Mouse (Mus musculus): Measurements from ENCODE around the gene Fam243. TPM values are rescaled to one million over a fixed set of nuclear protein-coding genes. Genes with fewer than 3 reads are reported as not detected.

The Fam243 gene
- total RNA-seq (2021): not detected in 2 replicates
- long read RNA-seq: 0 reads

- DNase-seq: no peak
Observed at GRCm38 (mm10) chr16:92321341-92321740, at the start of gene Fam243. Gene Fam243, minus strand, starts transcription at chr16:92321441.

DNA sequence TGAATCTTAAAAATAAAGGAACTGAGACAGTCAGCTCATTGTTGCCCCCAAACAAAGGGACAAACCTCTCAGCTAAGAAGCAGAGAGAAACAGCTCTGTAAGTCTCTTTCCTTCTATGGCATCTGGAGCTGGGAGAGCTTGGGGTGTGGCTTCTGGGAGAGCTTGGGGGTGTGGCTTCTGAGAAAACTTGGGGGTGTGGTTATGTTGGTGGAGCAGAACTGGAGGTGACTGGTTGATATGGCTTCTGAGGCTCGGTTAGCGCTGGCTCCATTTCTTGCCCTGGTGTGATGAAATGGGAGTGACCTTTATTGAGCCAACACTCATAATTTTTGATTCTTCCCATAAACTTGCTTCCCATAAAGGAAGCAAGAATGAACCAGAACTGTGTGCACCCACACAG, 48.0 kb upstream of the Fam243 start:
- peak; percentile 15 for DNase-seq

- DNase-seq: no peak
Observed at GRCm38 (mm10) chr16:92365477-92365876, 44.2 kb upstream of the Fam243 start.

GRCm38 (mm10) chr16:92360711-92361110, 39.5 kb upstream of the Fam243 start:
- DNase-seq: no peak

DNA sequence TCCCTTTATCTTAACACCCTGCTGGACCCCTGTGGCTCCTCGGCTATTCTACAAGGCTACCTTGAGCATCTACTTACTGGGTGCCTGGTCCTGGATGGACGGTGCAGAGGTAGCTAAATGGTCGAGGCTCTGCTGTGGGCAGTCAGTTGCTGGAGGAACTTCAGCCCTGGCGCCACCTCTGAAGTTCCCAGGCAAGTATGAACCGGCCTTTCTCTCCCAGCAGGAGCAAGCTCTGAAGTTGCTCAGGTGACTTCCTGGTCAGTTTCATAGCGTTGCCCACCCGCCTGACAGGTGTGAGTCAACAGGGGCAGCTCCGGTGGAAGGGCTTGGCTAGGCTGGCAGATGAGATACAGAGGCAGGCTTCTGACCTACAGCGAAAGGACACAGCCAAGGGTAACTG, 38.0 kb upstream of the Fam243 start, which contains the start of gene Kcne1:
Gene Kcne1 (minus strand): TSS at position 240 of the 400 bp plus-strand sequence.
- no peak for DNase-seq

DNA sequence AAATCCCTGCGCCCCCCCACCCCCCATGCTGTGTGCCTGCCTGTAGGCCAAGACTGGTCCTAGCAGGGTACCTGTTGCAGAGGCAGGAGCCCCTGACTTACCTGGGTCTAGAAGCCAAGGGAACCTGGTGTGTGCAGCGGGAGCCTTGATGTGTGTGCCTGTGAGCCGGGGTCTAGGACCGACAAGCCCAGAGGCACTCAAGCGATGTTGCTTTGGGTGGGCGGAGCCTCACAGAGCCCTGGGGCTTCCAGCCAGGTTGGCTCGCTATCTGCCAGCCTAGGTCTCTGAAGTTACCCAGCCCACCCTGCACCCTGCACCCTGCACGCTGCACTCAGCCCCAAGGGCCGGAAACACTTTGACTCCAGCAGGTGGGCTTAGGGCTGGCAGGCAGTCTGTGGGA, 37.5 kb upstream of the Fam243 start:
- DNase-seq: no peak

GRCm38 (mm10) chr16:92357566-92357965, 36.3 kb upstream of the Fam243 start:
- no peak for DNase-seq

DNA sequence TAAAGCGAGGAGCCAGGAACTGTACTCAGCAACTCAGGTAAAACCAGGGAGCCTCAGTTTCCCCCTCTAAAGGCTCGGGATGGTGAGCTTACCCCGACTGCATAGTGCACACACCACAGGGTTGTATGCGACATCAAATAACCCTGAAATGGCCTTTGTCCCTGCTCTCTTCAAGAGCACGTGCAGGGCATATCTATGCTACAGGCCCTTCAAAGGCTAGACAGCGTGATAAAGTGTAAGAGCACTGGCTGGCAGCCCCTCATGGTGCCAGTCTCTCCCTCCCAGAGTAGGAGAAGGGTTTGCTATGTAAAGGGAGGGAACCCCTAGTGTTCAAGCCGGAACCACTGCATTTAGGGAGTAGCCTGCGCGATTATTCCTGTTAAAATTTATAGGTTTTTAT, 35.8 kb upstream of the Fam243 start:
- no peak for DNase-seq

DNA sequence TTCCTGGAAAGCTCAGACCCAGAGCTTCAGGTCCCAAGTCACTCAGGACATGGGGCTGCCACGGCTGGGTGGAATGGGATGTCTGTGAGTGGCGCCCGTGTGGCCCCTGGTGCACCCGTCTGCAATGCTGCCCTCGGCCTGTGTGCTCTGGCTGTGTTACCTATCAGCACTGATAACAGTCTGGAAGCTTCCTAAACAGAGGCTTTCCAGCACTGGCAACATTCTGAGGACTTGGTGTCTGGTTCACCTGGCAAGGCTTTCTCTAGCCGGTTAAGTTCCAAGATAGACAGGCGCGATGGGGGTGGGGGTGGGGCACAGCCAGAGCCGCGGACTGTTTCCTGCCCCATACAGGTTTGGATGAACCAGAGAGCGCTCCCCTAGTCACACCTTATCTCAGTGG, 34.7 kb upstream of the Fam243 start:
- no peak for DNase-seq

- DNase-seq: no peak
Observed at GRCm38 (mm10) chr16:92355366-92355765, 34.1 kb upstream of the Fam243 start.

DNA sequence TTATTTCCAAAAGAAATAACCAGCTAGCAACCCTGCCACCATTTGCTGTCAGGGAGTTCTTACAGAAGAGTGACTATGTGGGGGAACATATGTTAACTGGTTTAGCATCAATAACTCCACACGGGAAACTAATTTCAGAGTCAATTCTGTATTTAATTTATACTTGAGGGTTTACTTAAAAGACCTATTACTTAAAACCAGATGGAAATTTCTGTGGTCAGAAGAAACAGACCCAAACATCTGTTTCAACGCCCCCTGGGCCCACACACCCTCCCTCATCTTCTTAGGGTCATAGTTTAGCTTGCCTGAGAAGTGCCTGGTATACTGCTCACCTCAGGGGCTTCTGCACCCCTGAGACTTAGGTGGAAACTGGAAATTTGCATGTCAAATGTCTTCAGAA, 32.7 kb upstream of the Fam243 start:
- DNase-seq: no peak

- no peak for DNase-seq
Observed at GRCm38 (mm10) chr16:92353295-92353694, 32.1 kb upstream of the Fam243 start.

- DNase-seq: peak; percentile 92
Observed at GRCm38 (mm10) chr16:92348941-92349340, 27.7 kb upstream of the Fam243 start.

GRCm38 (mm10) chr16:92346297-92346916, 25.2 kb upstream of the Fam243 start:
- DNase-seq: no peak

DNA sequence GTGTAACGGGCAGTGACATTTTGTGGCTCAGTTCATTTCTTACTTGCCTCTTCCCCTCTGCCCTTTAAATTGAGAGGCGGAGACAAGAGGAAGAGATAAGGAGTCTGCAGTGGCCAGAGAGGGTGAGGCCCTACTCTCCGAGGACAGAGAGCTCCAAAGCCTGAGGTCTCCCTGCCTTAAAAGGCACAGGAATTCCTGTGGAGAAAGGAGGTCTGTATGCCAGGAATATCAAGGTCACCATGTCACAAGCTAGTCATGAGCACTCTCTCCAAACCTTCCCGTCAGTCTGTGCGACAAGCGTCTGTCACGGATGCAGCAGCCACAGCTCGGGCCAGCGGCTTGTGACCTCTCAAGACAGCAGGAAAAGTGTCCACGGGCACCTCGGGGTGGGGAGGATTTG, 23.9 kb upstream of the Fam243 start:
- peak; percentile 58 for DNase-seq

GRCm38 (mm10) chr16:92340612-92341511, 19.6 kb upstream of the Fam243 start:
- DNase-seq: peak; percentile 70

DNA sequence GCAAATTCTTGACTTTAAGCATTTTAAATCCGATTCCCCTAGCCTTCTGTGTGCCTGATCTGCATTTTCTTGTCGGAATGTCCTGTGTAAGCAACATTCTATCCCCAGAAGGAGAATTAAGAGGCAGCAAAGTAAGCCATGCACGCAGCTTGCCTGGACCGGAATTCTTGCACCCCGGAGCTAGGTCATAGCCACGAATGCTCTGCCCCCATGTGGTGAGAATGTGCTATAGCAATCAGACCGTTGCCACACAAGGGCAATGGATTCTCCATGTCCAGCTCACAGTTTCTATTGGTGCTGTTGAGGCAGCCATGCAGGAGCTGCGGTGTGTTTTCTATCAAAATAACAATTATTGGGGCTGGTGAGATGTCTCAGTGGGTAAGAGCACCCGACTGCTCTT, 15.0 kb upstream of the Fam243 start:
- peak; percentile 73 for DNase-seq

- no peak for DNase-seq
Observed at GRCm38 (mm10) chr16:92334600-92334999, 13.4 kb upstream of the Fam243 start.

DNA sequence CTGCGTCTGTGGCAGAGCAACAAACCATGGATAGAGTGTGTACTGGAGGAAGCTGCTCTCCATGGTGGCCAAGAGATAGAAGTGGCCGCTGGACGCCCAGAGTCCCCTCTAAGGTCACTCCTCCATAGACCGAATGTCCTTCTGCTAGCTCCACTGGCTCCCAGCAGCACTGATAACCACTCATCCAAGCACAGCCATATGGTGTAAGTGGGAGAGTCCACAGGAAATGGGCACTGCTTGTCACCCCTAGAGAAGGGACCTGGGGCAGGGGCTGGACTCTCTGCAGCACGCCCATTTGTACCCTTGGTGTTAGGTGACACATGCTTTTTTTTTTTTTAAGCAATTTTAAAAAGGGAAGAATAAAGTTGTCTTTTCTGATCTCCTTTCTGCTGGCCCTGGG, 9.7 kb upstream of the Fam243 start:
- no peak for DNase-seq

DNA sequence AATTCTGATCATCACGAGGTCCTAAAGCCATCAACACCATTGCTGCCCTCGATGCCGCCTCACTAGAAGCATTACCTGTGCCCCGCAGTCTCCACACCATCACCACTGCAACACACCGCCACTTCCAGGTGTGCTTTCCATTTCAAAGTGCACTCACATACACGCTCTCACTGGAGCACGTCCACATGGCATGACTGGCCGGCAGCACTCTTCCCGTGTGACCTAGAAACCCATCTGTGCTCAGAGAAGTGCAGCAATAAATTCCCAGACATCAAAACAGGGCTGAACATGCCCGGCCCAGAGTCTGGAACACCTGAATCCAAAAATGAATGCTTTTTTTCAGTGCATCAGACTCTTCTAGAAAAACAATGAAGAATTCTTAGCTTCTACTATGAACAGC, 6.7 kb upstream of the Fam243 start:
- no peak for DNase-seq

DNA sequence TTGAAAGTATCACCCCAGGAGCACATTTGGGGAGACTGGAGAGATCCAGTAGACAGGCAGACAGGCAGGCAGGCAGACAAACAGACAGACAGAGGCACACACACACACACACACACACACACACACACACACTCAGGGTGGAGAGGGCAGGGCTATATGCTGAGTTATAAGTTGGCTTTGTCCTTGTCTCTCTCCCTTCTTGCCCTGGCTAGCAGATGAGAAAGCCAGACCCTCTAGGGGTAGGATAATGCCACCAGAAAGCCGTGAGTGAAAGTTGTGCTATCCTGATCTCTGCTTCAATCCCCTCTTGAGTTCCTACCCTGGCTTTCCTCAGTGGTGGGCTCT, 3.8 kb upstream of the Fam243 start:
- no peak for DNase-seq

- no peak for DNase-seq
Observed at GRCm38 (mm10) chr16:92324309-92325061, 3.2 kb upstream of the Fam243 start.

DNA sequence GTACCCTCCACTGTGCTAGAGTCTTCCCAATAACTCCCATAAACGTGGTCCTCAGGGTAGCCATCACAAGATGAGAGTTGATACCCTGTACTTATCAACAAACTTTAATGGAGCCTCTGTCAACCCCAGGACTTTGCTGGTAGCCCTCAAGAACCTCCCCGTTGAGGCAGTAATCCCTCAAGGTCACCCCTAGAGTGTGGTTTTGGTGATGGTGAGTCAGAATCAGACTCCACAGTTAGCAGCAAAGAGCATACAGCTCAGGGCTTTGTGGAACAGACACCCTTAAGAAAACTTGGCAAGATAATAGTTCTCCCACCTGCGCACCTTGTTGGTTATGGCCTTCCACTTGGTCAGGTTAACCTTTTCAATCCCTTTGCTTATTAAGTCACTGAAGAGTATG, 880 bp downstream of the Fam243 start:
- no peak for DNase-seq
